Mouse (Mus musculus): ENCODE data around the gene Slc35e1. TPM values are rescaled to one million over a fixed set of nuclear protein-coding genes. Genes with fewer than 3 reads are reported as not detected.

Slc35e1 gene
- polyA plus RNA-seq, 1 experiment from 2014 or later: 31.9 TPM

GRCm38 (mm10) chr8:72497911-72498310 lies 5.5 kb upstream of the Slc35e1 start:
- Histone ChIP-seq H3K79me2 (ENCODE audit: inconsistent target) (peaks cover 100% of the 10 kb centered on the region), H3K27ac (no peak overlapping the region), H3K36me3 (ENCODE audit: inconsistent target) (peaks cover 16% of the 10 kb centered on the region), H3K4me3 (ENCODE audit: inconsistent target) (no peak overlapping the region)
- WGBS (ENCODE audit: missing documents): 100% methylated on average over 1 of the region's 1 CpGs

- Histone ChIP-seq H3K27ac (no peak overlapping the region), H3K36me3 (ENCODE audit: inconsistent target) (peaks cover 16% of the 10 kb centered on the region), H3K4me3 (ENCODE audit: inconsistent target) (no peak overlapping the region), H3K79me2 (ENCODE audit: inconsistent target) (peaks cover 91% of the 10 kb centered on the region)
- WGBS (ENCODE audit: missing documents): 95% methylated on average over 19 of the region's 19 CpGs
Observed at GRCm38 (mm10) chr8:72496217-72496616, 3.8 kb upstream of the Slc35e1 start.

GRCm38 (mm10) chr8:72495411-72496111 lies 3.1 kb upstream of the Slc35e1 start:
- Histone ChIP-seq H3K79me2 (ENCODE audit: inconsistent target) (peaks cover 91% of the 10 kb centered on the region), H3K27ac (no peak overlapping the region), H3K4me3 (ENCODE audit: inconsistent target) (no peak overlapping the region), H3K36me3 (ENCODE audit: inconsistent target) (peaks cover 16% of the 10 kb centered on the region)
- 94% methylated on average over 23 of the region's 23 CpGs for WGBS (ENCODE audit: missing documents)

GRCm38 (mm10) chr8:72493381-72493780 lies 967 bp upstream of the Slc35e1 start:
- 10% methylated on average over 8 of the region's 8 CpGs for WGBS (ENCODE audit: missing documents)
- Histone ChIP-seq H3K4me3 (ENCODE audit: inconsistent target) (peak overlapping the region; percentile 79), H3K36me3 (ENCODE audit: inconsistent target) (peaks cover 21% of the 10 kb centered on the region), H3K79me2 (ENCODE audit: inconsistent target) (peaks cover 91% of the 10 kb centered on the region), H3K27ac (peak overlapping the region; percentile 69)

GRCm38 (mm10) chr8:72492622-72493081 lies 238 bp upstream of the Slc35e1 start:
- Histone ChIP-seq H3K27ac (peak overlapping the region; percentile 69), H3K79me2 (ENCODE audit: inconsistent target) (peaks cover 89% of the 10 kb centered on the region), H3K4me3 (ENCODE audit: inconsistent target) (peak overlapping the region; percentile 79), H3K36me3 (ENCODE audit: inconsistent target) (peaks cover 21% of the 10 kb centered on the region)
- 2% methylated on average over 54 of the region's 56 CpGs for WGBS (ENCODE audit: missing documents)

- WGBS (ENCODE audit: missing documents): 94% methylated on average over 2 of the region's 2 CpGs
- H3K79me2 ChIP-seq (ENCODE audit: inconsistent target): peaks cover 73% of the 10 kb centered on the region
- H3K27ac ChIP-seq: no peak overlapping the region
- H3K4me3 ChIP-seq (ENCODE audit: inconsistent target): peak overlapping the region; percentile 65; the same call in 1 of the 2 replicates
- peaks cover 15% of the 10 kb centered on the region for H3K36me3 ChIP-seq (ENCODE audit: inconsistent target)
Observed at GRCm38 (mm10) chr8:72491017-72491416, 1.4 kb downstream of the Slc35e1 start.

GRCm38 (mm10) chr8:72487014-72487413 lies 5.4 kb downstream of the Slc35e1 start:
- Histone ChIP-seq H3K27ac (peak overlapping the region; percentile 62), H3K36me3 (ENCODE audit: inconsistent target) (peaks cover 26% of the 10 kb centered on the region), H3K79me2 (ENCODE audit: inconsistent target) (peaks cover 53% of the 10 kb centered on the region), H3K4me3 (ENCODE audit: inconsistent target) (no peak overlapping the region)

GRCm38 (mm10) chr8:72485456-72486199 lies 6.8 kb downstream of the Slc35e1 start:
- WGBS (ENCODE audit: missing documents): 39% methylated on average over 6 of the region's 6 CpGs
- Histone ChIP-seq H3K4me3 (ENCODE audit: inconsistent target) (no peak overlapping the region), H3K79me2 (ENCODE audit: inconsistent target) (peaks cover 39% of the 10 kb centered on the region), H3K36me3 (ENCODE audit: inconsistent target) (peaks cover 31% of the 10 kb centered on the region), H3K27ac (peak overlapping the region; percentile 62)

- peaks cover 61% of the 10 kb centered on the region for H3K79me2 ChIP-seq (ENCODE audit: inconsistent target)
- under 1% methylated on average over 75 of the region's 80 CpGs for WGBS (ENCODE audit: missing documents)
- H3K27ac ChIP-seq: peak within 1 kb of the TSS; percentile 69
- H3K4me3 ChIP-seq (ENCODE audit: inconsistent target): peak within 1 kb of the TSS; percentile 83
- H3K36me3 ChIP-seq (ENCODE audit: inconsistent target): peaks cover 20% of the 10 kb centered on the region
Observed at GRCm38 (mm10) chr8:72474826-72475546, 17.4 kb downstream of the Slc35e1 start, which contains the start of gene Cherp. Gene Cherp (minus strand): TSS chr8:72475226.

GRCm38 (mm10) chr8:72470684-72471083 lies 21.7 kb downstream of the Slc35e1 start:
- no peak overlapping the region for H3K4me3 ChIP-seq (ENCODE audit: inconsistent target)
- no peak overlapping the region for H3K27ac ChIP-seq
- peaks cover 59% of the 10 kb centered on the region for H3K36me3 ChIP-seq (ENCODE audit: inconsistent target)
- WGBS (ENCODE audit: missing documents): 96% methylated on average over 7 of the region's 7 CpGs
- H3K79me2 ChIP-seq (ENCODE audit: inconsistent target): peaks cover 46% of the 10 kb centered on the region

- Histone ChIP-seq H3K36me3 (ENCODE audit: inconsistent target) (peaks cover 66% of the 10 kb centered on the region), H3K4me3 (ENCODE audit: inconsistent target) (no peak overlapping the region), H3K79me2 (ENCODE audit: inconsistent target) (peaks cover 46% of the 10 kb centered on the region), H3K27ac (no peak overlapping the region)
- WGBS (ENCODE audit: missing documents): 93% methylated on average over 8 of the region's 8 CpGs
Observed at GRCm38 (mm10) chr8:72469984-72470383, 22.4 kb downstream of the Slc35e1 start.

- peaks cover 72% of the 10 kb centered on the region for H3K36me3 ChIP-seq (ENCODE audit: inconsistent target)
- no peak overlapping the region for H3K4me3 ChIP-seq (ENCODE audit: inconsistent target)
- H3K27ac ChIP-seq: no peak overlapping the region
- WGBS (ENCODE audit: missing documents): 96% methylated on average over 2 of the region's 2 CpGs
- H3K79me2 ChIP-seq (ENCODE audit: inconsistent target): peaks cover 44% of the 10 kb centered on the region
Observed at GRCm38 (mm10) chr8:72469243-72469642, 23.2 kb downstream of the Slc35e1 start.

- no peak overlapping the region for H3K27ac ChIP-seq
- WGBS (ENCODE audit: missing documents): 96% methylated on average over 10 of the region's 10 CpGs
- no peak overlapping the region for H3K4me3 ChIP-seq (ENCODE audit: inconsistent target)
- peaks cover 93% of the 10 kb centered on the region for H3K36me3 ChIP-seq (ENCODE audit: inconsistent target)
- H3K79me2 ChIP-seq (ENCODE audit: inconsistent target): no peaks in the 10 kb centered on the region
Observed at GRCm38 (mm10) chr8:72464211-72464610, 28.2 kb downstream of the Slc35e1 start.

- no peaks in the 10 kb centered on the region for H3K79me2 ChIP-seq (ENCODE audit: inconsistent target)
- no peak overlapping the region for H3K27ac ChIP-seq
- H3K4me3 ChIP-seq (ENCODE audit: inconsistent target): no peak overlapping the region
- peaks cover 61% of the 10 kb centered on the region for H3K36me3 ChIP-seq (ENCODE audit: inconsistent target)
- 93% methylated on average over 4 of the region's 4 CpGs for WGBS (ENCODE audit: missing documents)
Observed at GRCm38 (mm10) chr8:72459881-72460533, 32.4 kb downstream of the Slc35e1 start.
